Mouse (Mus musculus): ENCODE data around the gene Gm20521. TPM values are rescaled to one million over a fixed set of nuclear protein-coding genes. Genes with fewer than 3 reads are reported as not detected.
"Not testable (repeated sequence)": the region's sequence is repeated elsewhere in the genome, so short reads cannot be mapped to it uniquely, and the experiment has no call there.

Gene Gm20521
- polyA plus RNA-seq, 1 experiment from 2014 or later = not detected

DNA sequence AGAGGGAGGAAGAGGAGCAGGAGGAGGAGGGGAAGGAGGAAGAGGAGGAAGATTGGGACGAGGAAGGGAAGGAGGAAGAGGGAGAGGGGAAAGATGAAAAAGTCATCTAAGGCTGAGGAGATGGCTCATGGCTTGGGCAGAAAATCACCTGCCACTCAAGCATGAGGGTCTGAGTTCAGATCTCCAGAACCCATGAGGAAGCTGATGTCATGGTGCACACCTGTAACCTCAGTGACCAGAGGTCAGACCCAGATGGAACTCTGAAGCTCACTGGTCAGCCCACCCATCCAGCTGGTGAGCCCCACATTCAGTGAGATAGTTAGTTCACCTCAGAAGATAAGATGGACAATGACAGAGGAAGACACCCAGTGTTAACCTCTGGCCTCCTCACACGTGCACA is 61.7 kb downstream of the Gm20521 start:
- Histone ChIP-seq H3K9me3 (ENCODE audit: control insufficient read depth, low read length) (no peaks in the 10 kb centered on the region), H3K27me3 (ENCODE audit: control insufficient read depth, insufficient read depth, low read length) (no peaks in the 10 kb centered on the region), H3K4me3 (ENCODE audit: low read depth, low read length) (no peak overlapping the region), H3K27ac (ENCODE audit: low read depth, low read length) (no peak overlapping the region), H3K4me2 (replicated peaks; ENCODE audit: low read depth, low read length) (no peak overlapping the region), H3K9ac (ENCODE audit: low read depth, low read length) (no peak overlapping the region), H3K4me1 (replicated peaks; ENCODE audit: control insufficient read depth, insufficient read depth, low read length) (no peaks in the 10 kb centered on the region), H3K36me3 (ENCODE audit: control insufficient read depth, insufficient read depth, low read length) (no peaks in the 10 kb centered on the region)
- DNase-seq (ENCODE audit: low spot score) (no peak), ATAC-seq (ENCODE audit: low FRiP score) (no peak)
- 67% methylated on average over 2 of the region's 2 CpGs for WGBS

DNA sequence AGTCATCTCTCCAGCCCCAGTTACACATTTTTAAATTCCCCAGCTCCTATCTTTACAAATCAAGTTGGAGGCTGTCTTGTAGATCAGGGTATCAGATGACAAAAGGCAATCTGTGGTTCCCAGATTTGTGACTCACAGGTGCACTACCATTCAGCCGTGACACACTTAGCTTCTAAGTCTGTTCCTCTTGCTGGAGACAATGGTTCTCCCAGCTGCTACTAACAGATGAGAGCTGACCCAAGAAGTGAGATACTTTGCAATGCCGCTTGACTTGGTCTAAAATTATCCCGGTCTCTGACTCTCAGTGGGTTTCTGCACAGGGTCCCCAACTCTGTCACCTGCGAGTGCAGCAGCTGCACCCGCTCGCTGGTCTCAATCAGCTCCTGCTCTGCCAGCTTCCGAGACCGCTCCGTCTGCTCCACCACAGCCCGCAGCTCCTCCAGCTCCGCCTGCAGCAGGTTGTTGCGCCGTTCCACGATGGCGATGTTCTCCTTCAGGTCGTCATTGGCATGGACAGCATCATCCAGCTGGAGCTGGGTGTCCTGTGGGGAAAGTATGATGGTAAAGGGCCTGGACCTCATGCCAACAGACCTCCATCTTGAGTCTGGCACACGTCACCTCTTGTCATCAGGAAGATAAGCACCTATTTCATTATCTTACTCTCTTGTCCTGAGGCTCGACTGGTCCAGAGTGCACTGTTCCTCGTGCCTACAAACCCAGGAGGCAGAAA is 62.9 kb downstream of the Gm20521 start:
- 84% methylated on average over 19 of the region's 19 CpGs for WGBS
- Histone ChIP-seq H3K27me3 (ENCODE audit: control insufficient read depth, insufficient read depth, low read length) (no peaks in the 10 kb centered on the region), H3K27ac (ENCODE audit: low read depth, low read length) (no peak overlapping the region), H3K9me3 (ENCODE audit: control insufficient read depth, low read length) (no peaks in the 10 kb centered on the region), H3K4me3 (ENCODE audit: low read depth, low read length) (no peak overlapping the region), H3K36me3 (ENCODE audit: control insufficient read depth, insufficient read depth, low read length) (no peaks in the 10 kb centered on the region), H3K9ac (ENCODE audit: low read depth, low read length) (no peak overlapping the region), H3K4me1 (replicated peaks; ENCODE audit: control insufficient read depth, insufficient read depth, low read length) (no peaks in the 10 kb centered on the region), H3K4me2 (replicated peaks; ENCODE audit: low read depth, low read length) (no peak overlapping the region)
- no peak for DNase-seq (ENCODE audit: low spot score)
- no peak for ATAC-seq (ENCODE audit: low FRiP score)

DNA sequence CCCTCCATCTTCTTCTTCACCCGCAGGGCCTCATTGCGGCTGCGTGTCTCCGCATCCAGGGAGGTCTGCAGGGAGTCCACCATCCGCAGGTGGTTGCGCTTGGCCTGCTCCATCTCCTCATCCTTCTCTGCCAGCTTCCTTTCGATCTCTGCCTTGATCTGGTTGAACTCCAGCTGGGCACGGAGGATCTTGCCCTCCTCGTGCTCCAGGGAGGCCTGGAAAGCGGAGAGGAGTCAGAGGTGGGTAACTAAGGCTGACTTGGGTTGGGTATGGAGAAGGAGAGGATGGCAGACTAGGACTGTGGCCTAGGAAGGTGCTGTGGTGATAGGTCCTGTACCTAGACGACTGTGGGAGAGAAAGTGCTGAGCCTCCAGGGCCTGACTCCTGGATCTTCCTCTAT is 63.8 kb downstream of the Gm20521 start:
- not testable (repeated sequence) for H3K9me3 ChIP-seq (ENCODE audit: control insufficient read depth, low read length); H3K36me3 ChIP-seq (ENCODE audit: control insufficient read depth, insufficient read depth, low read length); H3K27me3 ChIP-seq (ENCODE audit: control insufficient read depth, insufficient read depth, low read length); H3K4me3 ChIP-seq (ENCODE audit: low read depth, low read length); H3K9ac ChIP-seq (ENCODE audit: low read depth, low read length); H3K27ac ChIP-seq (ENCODE audit: low read depth, low read length); ATAC-seq (ENCODE audit: low FRiP score); H3K4me2 ChIP-seq (replicated peaks; ENCODE audit: low read depth, low read length); DNase-seq (ENCODE audit: low spot score); H3K4me1 ChIP-seq (replicated peaks; ENCODE audit: control insufficient read depth, insufficient read depth, low read length)
- WGBS = 83% methylated on average over 8 of the region's 11 CpGs

Other genes starting within 250 kb of the Gm20521 start
- not detected in 2 replicates for gene Gm17606, start 242.5 kb upstream of the Gm20521 start, polyA plus RNA-seq (2014; fragmentation: Nextera tagmentation; extraction: Ambion mirVana)
- gene Cdh24, start 242.1 kb upstream of the Gm20521 start, polyA plus RNA-seq (2014; fragmentation: Nextera tagmentation; extraction: Ambion mirVana) = 5.6 and 8.1 TPM in 2 replicates
- gene 1700123O20Rik, start 197.2 kb upstream of the Gm20521 start, polyA plus RNA-seq (2014; fragmentation: Nextera tagmentation; extraction: Ambion mirVana) = 99.9 and 108 TPM in 2 replicates
- gene Acin1, start 196.5 kb upstream of the Gm20521 start, polyA plus RNA-seq (2014; fragmentation: Nextera tagmentation; extraction: Ambion mirVana) = 148 and 185 TPM in 2 replicates
- gene Gm29776, start 184.6 kb upstream of the Gm20521 start, polyA plus RNA-seq (2014; fragmentation: Nextera tagmentation; extraction: Ambion mirVana) = 0.06 TPM in 2 replicates
- 0.20 TPM in 1 of 2 replicates, not detected in the other for gene Cebpe, start 171.3 kb upstream of the Gm20521 start, polyA plus RNA-seq (2014; fragmentation: Nextera tagmentation; extraction: Ambion mirVana)
- gene Slc7a8, start 101.5 kb upstream of the Gm20521 start, polyA plus RNA-seq (2014; fragmentation: Nextera tagmentation; extraction: Ambion mirVana) = 2.8 and 3.3 TPM in 2 replicates
- gene Rnf212b, start 69.3 kb upstream of the Gm20521 start, polyA plus RNA-seq (2014; fragmentation: Nextera tagmentation; extraction: Ambion mirVana) = not detected in 2 replicates
- gene Homez, start 12.5 kb upstream of the Gm20521 start, polyA plus RNA-seq (2014; fragmentation: Nextera tagmentation; extraction: Ambion mirVana) = 11.0 and 14.2 TPM in 2 replicates
- 1.0 and 1.3 TPM in 2 replicates for gene Ppp1r3e, start 5.9 kb upstream of the Gm20521 start, polyA plus RNA-seq (2014; fragmentation: Nextera tagmentation; extraction: Ambion mirVana)
- gene Bcl2l2, start 64 bp upstream of the Gm20521 start, polyA plus RNA-seq (2014; fragmentation: Nextera tagmentation; extraction: Ambion mirVana) = 3.2 and 4.3 TPM in 2 replicates
- gene Pabpn1, start 9.1 kb downstream of the Gm20521 start, polyA plus RNA-seq (2014; fragmentation: Nextera tagmentation; extraction: Ambion mirVana) = 168 and 173 TPM in 2 replicates
- gene Slc22a17, start 29.7 kb downstream of the Gm20521 start, polyA plus RNA-seq (2014; fragmentation: Nextera tagmentation; extraction: Ambion mirVana) = 40.2 and 41.0 TPM in 2 replicates
- gene Efs, start 42.7 kb downstream of the Gm20521 start, polyA plus RNA-seq (2014; fragmentation: Nextera tagmentation; extraction: Ambion mirVana) = 20.7 and 22.2 TPM in 2 replicates
- gene Il25, start 49.3 kb downstream of the Gm20521 start, polyA plus RNA-seq (2014; fragmentation: Nextera tagmentation; extraction: Ambion mirVana) = 0.47 TPM in 1 of 2 replicates, not detected in the other
- gene Cmtm5, start 52.8 kb downstream of the Gm20521 start, polyA plus RNA-seq (2014; fragmentation: Nextera tagmentation; extraction: Ambion mirVana) = 1.8 and 4.1 TPM in 2 replicates
- gene Myh6, start 83.5 kb downstream of the Gm20521 start, polyA plus RNA-seq (2014; fragmentation: Nextera tagmentation; extraction: Ambion mirVana) = 0.34 and 0.84 TPM in 2 replicates
- gene Gm17428, start 93.5 kb downstream of the Gm20521 start, polyA plus RNA-seq (2014; fragmentation: Nextera tagmentation; extraction: Ambion mirVana) = not detected in 2 replicates
- gene Myh7, start 111.2 kb downstream of the Gm20521 start, polyA plus RNA-seq (2014; fragmentation: Nextera tagmentation; extraction: Ambion mirVana) = 1.8 and 3.3 TPM in 2 replicates
- 79.7 and 81.5 TPM in 2 replicates for gene Ngdn, start 132.0 kb downstream of the Gm20521 start, polyA plus RNA-seq (2014; fragmentation: Nextera tagmentation; extraction: Ambion mirVana)
- 16.1 and 20.8 TPM in 2 replicates for gene Zfhx2, start 208.9 kb downstream of the Gm20521 start, polyA plus RNA-seq (2014; fragmentation: Nextera tagmentation; extraction: Ambion mirVana)
- gene Thtpa, start 211.3 kb downstream of the Gm20521 start, polyA plus RNA-seq (2014; fragmentation: Nextera tagmentation; extraction: Ambion mirVana) = 18.2 and 20.9 TPM in 2 replicates
- 9.0 and 9.4 TPM in 2 replicates for gene Ap1g2, start 223.2 kb downstream of the Gm20521 start, polyA plus RNA-seq (2014; fragmentation: Nextera tagmentation; extraction: Ambion mirVana)
- 2.8 and 3.3 TPM in 2 replicates for gene Jph4, start 233.5 kb downstream of the Gm20521 start, polyA plus RNA-seq (2014; fragmentation: Nextera tagmentation; extraction: Ambion mirVana)